Mouse (Mus musculus): ENCODE data around the gene Tnnc1.

Tnnc1 gene

DNA sequence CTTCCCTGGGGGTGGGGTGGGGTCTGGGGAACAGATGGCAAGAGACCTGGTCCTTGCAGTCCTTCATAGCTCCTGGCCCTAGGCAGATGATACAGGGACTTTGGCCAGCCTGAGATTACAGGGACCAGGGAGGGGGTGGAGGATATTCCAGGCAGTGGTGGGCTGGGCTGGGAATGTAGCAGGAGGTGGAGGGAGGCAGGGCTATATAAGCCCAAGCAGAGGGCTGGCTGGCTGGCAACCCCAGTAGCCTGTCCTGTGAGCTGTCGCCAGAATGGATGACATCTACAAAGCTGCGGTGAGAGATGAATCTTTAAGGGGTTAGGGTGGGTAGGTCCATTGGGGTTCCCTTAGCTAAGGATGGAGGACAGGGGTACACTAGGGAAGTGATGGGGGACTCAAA is at the start of gene Tnnc1:
Gene Tnnc1 (plus strand): TSS at position 229 of the 400 bp plus-strand sequence.
- no peak for DNase-seq (ENCODE audit: low spot score)

DNA sequence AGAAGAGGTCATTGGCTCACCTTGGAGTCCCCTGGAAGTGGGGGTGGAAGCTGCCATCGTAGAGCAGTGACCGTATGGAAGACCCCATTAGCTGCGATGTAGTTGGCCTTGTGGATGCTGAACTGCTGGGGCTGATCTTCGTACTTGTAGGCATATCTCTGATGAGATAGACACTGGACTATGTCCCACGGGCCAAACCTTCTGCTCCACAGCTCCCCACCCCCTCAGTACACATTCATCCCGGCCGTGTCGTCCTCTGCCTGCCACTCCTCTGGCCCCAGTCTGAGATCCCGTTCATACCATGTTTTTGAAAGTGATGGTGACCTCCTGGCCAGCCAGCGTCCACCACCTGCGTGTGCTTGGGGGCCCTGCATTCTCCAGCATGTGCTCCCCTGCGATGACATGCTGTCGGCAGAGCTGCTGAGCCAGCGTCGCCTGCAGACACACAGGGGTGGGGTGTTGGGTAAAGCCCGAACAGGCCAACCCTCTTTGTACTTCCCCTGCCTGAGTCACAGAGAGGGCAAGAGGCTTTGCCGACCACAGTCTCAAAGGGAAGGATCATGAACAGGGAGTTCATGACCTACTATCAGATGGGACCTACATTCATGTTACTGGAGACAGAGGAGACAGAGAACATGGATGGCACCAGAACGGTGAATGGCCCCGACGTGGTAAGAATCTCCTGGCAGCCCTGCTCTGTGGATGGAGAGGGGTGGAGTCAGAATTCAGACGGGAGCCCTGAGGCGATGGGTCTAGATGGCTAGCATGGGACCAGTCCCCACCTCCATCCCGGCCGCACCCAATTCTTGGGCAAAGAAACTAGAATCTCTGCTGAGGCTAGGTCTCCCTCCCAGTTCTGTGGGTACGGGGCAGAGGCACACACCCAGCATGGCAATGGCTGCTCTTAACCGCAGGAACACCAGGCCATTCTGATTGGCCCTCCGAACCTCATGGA is 47.6 kb upstream of the Tnnc1 start:
- no peak for DNase-seq (ENCODE audit: low spot score)

DNA sequence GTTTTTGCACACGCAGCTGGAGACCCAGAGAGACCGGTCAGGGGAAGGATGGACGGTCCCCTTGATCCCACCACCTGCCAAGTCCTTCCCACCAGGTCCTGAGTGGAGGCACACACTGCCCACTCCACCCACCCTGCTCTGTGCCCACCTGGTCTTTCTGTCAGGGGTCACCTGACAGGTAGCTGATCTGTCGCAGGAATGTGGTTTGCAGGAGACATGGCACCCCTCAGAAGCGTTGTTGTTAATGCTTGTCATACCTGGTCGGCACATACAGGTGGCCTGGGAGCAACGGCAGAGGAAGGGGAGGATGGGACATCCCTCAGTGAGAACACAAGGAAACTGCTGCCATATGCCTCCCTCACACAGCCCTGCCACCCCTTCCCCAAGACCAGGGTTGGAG is 46.9 kb upstream of the Tnnc1 start:
- DNase-seq (ENCODE audit: low spot score): no peak

DNA sequence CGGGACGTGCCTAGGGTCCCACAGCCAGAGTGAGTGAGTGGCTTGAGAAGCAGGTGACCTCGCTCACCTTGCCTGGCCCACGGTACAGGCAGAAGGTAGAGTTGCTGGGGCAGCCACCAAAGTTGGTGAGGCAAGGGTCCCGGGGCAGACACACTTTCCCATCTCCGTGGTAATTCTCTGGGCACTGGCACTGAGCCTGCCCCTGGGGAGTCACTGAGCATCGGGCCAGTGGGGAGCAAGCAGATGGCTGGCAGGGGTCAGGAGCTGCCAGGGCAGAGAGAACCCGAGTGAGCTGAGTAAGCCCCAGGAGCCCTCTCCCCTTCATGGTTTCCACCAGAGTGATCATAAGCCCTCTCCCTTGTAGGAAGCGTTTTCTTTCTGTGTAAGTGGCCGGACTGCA is 46.5 kb upstream of the Tnnc1 start:
- DNase-seq (ENCODE audit: low spot score): no peak

DNA sequence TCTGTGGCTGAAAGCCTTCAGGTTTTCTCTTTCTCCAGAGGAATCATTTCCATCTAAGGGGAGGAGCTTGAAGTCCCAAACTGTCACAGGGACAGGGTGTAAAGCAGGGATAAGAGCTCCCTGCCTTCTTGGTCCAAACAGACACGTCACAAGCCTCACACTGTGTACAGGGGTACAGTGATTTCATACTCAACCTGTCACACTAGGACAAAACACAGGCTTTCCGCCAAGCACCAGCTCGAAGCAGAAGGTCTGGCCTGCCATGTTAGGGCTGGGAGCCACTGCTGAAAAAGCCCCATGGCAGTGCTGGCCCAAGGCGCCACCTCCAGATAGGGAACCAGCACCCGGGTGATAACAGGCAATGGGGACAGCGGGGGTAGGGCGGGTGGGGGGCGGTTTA is 44.0 kb upstream of the Tnnc1 start:
- no peak for DNase-seq (ENCODE audit: low spot score)

DNA sequence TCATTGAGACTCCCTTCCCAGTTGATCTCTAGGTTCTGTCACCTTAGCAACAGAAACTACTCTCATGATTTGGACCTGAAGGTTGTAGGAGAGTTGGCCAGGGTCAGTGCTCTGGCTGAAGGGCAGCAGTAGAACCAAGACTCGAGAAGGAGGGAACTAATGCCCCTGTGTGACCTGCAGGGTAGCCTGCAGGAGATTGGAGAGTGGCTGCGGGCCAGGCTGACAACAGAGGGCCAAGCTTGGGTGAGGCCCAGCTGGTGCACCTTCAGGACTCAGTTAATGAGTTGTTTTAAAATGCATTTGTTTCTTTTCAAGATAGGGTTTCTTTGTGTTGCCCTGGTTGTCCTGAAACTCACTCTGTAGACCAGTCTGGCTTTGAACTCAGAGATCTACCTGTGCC is 43.1 kb upstream of the Tnnc1 start:
- no peak for DNase-seq (ENCODE audit: low spot score)

DNA sequence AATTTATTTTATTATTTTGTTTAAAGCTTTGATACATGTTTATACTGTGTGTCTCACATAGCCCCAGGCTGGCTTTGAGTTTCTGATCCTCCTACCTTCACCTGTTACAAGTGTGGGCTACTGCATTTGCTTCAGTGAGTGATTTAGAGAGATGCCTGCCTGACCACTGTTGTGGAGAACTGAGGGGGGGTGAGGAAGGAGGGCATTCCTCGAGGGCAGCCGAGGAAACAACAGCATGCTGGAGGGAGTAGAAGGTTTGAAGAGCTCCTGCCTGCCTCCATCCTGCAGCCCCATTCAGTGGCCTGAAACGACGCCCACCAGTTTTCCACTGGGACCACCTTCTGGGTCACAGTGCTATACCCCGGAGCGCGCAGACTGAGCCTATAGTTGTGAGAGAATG is 42.7 kb upstream of the Tnnc1 start:
- DNase-seq (ENCODE audit: low spot score): no peak

DNA sequence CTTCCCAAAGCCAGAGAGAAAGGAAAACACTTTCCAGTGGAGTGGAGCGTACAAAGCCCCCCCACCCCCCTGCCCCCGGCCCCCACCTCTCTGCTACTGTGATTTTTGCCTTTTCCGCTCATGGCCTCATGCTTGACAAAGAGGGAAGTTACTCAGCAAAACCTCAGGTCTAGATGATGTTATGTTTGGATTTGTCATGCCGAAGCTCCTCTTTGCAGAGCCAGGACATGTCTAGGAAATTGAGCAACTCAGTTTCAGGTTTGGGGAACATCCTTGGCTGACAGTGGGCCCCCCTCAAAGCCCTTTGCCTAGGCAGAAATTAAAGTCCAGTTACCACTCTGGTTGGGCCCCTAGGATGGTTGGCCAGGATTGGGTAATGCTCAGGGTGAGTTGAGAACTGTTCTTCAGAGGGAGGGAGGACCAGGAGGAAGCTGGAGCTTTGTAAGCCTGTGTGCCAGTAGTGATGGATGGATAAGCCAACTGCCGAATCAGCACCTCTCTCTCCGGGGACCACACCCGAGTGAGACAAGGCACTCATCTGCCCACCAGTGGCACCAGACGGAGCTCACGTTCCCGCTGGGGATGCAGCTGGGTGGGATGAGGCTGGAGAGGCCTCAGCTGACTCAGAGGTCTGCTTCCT is 42.0 kb upstream of the Tnnc1 start:
- no peak for DNase-seq (ENCODE audit: low spot score)

DNA sequence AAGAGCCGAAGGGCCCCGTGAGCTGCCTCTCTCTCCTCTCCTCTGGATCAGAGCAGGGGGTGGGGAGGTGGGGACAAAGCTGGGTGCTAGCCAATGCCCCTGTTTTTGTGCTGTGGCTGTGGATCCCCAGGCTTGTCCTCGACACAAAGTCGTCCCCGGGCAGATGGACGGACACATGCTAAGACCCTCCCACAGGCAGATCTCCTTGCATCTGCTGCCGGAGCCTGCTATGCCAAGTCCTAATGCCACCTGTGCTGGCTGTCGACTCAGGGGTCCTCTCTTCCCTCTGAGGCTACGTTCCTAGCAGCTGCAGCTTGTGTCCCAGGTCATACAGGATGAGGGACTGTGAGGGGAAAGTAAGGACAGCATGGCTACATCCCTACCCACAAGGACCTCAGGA is 41.3 kb upstream of the Tnnc1 start:
- DNase-seq (ENCODE audit: low spot score): no peak

DNA sequence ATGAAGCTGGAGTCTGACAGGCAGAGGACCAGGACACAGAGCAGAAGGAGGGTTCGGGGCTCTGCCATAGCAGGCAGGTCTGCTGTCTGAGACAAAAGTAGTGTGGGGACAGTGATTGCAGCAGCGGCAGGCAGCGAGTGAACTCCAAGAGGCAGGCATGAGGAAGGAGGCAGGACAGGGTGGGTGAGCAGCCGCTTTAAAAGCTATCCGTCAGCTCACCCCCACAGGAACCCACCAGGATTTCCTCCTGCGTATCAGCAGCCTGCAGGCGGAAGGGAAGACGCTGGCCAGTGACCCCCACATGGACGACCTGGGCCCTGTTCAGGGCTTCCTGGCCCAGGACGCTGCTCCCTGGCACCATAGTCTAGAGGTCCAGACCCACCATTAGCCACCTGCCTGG is 39.7 kb upstream of the Tnnc1 start, which contains the start of gene Stab1:
Gene Stab1 (minus strand): TSS at position 217 of the 400 bp plus-strand sequence.
- no peak for DNase-seq (ENCODE audit: low spot score)

DNA sequence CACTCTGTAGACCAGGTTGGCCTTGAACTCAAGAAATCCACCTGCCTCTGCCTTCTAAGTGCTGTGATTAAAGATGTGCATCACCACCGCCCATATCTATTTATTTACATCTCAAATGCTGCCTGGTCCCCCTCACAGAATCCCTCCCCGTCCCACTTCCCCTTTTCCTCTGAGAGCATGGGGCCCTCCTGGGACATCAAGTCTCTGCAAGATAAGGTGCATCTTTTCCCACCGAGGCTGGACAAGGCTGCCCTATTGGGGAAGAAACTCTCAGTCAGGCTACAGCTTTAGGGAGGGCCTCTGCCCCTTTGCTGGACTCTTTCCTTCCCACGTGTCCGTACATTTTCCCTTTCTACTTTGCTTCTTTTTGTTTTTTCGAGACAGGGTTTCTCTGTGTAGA is 38.6 kb upstream of the Tnnc1 start:
- DNase-seq (ENCODE audit: low spot score): no peak

DNA sequence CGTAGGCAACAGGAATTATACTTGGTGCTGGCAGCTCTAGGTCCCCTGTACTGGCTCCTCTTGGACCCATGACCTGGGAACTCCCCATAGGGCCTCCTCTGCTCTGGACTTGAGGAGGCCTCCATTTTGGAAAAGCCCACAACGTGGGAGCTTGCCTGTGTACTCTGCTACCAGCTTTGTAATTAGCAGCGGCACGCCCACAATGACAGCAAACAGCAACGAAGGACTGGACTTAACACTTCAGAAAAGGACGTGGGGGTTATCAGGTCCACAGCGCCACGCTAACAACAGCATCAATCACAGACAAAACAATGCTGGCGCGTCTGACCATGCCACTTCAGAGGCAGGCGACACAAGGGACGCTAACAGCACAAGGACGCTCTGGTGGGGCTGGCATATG is 37.1 kb upstream of the Tnnc1 start:
- DNase-seq (ENCODE audit: low spot score): no peak

DNA sequence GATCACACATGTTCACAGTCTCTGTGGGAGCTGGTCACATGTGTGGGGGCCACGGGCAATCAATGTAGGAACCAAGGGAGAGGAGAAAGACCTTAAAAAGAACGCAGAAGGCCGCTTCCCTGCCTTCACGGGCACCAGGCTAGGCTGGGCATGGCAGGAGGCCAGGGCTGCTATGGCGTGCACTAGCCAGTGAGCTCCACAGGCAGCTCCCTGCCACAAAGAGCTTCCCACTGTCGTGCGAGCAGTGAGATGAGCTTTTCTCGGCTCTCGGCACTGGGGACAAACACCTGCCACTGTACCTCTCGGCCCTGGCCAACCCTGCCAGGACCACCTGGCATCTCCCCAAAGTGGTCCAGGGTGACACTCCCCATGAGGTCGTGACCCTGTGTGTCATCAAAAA is 36.7 kb upstream of the Tnnc1 start:
- no peak for DNase-seq (ENCODE audit: low spot score)

DNA sequence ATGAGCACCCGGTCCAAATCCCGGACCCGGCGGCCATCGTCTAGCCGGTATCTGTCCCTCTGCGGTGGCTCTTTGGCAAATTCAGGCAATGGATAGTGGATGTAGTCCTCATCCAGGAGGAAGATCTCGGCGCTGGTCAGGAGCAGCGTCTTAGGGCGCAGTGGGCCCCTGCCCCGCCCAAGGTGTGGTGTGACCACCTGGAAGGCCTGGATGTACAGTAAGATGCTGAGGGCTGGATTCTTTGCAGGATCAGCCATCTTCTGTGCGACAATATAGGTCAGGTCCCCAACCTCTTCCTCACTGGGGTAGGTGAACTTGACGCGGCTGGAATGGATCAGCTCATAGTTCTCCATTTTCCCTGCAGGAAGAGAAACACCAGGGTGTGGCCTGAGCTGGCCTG is 36.3 kb upstream of the Tnnc1 start:
- DNase-seq (ENCODE audit: low spot score): no peak

DNA sequence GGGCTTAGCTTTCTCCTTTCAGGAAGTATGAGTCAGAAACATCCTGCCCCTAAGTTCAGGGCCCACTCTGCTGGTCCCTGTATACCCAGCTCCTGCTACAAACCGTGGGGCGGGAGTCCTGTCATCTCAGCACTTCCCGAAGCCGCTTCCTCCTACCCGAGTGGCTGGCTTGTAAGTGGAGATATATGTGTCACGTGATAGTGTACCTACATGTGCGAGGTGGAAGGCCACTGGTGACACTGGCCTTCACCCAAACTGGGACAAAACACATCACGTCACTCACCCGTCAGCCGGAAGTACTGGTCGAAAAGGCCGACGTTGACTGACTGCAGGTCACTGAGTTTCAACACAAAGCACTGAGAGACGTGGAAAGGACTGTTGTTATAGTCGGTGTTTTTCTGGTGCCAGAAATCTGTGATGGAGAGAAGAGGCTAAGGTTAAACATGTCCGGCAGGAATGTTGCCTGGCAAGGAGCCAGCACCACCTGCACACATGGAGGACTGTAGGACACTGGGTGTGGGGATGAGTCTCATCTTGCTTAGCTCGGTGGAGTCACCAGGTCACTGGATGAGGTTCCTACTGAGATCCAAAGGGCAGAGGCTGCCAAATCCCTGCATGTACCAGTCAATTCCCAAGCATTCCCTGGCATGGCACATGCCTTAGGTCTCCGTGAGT is 35.2 kb upstream of the Tnnc1 start:
- DNase-seq (ENCODE audit: low spot score): no peak

DNA sequence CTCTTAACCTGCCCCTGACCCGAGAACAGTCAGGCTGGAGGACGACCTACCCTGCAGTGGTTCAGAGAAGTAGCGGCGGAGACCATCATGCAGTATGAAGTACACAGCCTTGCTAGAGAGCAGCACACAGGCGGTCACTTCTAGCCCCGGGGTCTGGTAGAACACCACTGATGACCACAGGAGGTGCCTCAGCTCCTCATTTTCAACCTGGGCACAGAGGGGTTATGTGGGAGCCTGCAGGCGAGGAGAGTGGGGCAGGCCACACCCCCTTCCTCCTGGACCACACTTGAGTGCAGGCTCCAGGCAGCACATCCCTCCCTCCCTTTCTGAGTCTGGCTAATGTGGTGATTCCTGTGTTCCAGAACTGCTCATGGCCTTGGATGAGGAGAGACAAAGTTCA is 34.6 kb upstream of the Tnnc1 start:
- DNase-seq (ENCODE audit: low spot score): no peak

DNA sequence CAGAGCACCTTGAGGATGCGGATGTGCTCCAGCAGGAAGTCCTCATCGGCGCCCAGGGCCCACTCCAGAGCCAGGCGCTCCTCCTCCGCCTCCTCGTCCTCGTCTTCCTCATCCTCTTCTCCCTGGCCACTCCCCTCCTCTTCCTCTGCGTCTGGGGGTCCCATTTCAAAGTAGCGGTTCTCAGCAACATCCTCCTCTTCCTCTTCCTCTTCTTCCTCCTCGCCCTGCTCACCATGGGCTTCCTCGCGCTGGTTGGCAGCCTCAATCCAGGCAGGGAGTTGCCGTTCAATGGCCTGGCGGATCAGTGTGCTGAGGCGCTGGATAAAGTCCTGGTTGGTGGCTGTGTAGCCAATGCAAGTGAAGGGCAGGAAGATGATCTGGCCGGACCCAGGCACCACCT is 30.8 kb upstream of the Tnnc1 start:
- no peak for DNase-seq (ENCODE audit: low spot score)

DNA sequence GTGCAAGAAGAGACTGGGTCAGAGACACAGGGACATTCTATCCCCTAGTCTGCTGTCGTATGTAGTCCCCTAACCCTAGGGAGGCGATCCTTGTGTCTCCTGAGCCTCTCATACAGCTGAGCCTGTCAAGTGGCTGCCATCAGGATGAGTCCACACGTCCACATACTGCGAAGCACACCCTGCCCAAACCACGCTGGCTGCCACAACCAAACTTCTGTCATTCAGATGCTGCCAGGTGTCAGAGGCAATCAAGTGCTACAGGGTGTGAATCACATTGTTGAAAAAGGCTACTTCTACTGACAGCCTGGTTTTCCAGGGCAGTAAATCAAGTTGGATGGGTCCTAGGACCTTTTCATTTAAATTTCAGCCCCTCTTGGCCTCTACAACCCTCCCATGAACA is 30.4 kb upstream of the Tnnc1 start:
- DNase-seq (ENCODE audit: low spot score): no peak

DNA sequence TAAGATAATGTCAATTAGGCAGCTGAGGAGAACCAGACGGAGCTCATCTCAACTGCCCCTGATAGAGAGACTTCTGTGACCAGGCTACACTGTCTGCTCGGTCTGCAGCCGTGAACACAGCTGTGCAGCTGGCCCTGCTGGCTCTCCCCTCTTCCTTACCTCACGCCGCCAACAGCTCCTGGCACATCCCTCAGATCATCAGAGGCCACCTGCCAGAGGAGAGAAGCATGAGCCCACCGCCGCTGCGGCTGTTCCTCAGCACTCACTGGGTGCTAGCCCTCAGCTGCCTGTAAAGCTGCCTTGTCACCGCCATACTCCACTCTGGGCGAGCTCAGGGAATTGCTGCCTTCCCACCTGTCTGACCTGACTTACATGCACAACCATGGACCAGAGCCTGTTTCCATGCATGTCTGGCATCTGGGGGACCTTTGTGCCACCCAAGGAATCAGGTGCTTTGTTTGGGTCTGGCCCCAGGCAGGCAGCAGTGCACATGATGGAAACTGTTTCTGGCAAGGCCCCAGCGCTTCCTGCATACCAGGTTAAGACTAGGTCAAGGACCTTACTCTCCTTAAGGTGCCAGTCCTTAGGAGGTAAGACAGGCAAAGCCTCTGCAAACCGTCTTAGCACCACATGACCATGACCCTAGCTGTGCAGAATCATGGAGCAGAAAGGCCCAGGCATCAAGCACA is 28.3 kb upstream of the Tnnc1 start:
- DNase-seq (ENCODE audit: low spot score): no peak

DNA sequence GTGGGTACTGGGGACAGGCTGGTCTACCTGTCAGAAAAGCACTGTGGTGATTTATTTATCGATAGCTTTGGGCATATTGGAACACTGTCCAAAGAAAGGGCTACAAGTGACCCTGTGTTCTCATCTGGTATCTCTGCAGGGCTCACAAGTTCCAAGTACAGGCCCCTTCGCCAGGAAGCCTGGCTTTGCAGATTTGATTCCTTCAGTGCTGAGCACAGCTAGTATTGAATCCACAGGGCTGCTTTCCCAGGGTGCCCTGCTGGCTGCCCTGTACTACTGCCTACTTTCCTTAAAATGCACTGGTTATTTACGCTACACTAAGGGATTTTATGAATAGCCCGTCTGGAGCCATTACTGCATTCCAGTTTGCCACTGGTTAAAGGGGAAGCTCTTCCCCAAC is 26.6 kb upstream of the Tnnc1 start:
- no peak for DNase-seq (ENCODE audit: low spot score)

DNA sequence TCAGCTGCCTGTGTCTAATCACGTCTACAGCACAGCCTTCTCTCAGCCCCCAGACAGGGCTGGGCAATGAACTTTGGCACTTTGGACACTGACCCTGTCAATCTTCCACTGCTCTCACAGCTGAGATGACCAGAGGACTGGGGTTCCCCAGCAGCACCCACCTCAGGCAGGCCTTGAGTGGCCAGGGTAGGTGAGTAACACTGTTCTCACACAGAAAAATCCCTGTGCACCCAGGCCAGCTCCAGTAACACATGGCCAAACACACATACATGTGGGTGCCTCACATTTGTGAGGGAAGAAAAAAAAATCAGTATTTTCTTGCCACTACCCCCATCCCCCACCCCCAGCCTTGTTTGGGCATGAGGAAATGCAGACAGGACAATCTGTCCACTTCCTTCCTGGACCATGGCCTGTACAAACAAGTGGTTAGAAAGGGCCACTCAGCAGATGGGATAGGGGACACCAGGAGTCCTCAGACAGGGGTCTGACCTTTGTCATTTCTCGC is 25.3 kb upstream of the Tnnc1 start:
- DNase-seq (ENCODE audit: low spot score): no peak

DNA sequence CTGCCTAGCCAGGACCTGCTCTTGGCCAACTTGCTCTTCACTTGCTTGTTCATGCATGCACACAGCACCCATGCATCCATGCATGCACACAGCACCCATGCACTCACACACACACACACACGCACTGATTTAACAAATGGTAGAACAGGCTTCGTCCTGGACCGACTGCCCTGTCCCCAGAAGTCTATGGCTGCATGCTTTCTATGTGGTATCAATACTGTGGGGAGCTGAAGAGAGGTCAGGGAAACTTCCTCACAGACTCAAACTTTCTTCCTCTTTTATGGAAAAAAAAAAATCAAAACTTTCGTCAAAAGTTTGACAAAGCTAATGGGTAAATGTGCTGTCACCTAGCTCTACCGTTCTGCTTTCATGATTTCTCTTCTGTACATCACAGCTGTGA is 24.6 kb upstream of the Tnnc1 start:
- no peak for DNase-seq (ENCODE audit: low spot score)
